Comparison of ENCODE assay signal across 10 mouse cellular contexts in the genomic region with DNA sequence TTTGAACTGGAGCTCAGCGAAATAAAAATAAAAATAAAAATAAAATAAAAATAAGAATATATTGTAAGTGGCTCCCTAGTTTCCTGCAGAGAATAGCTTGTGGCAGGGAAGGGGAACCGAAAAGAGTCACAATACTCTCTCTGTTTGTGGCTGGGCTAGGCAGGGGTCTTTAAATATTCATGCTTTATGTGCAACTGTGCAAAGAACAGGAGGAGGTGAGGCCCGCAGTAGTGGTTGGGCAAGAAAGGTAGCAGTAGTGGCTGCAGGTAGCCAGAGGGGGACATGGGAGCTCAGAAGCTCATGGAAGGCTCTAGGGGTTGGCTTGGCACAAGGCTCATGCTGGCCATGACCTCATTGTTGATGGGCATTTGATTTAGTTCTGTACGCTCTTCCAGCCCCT.
DNase-seq lines count a peak whose midpoint lies in the region; ATAC-seq and TF ChIP-seq lines count a peak whose summit lies in the region.
"Had no signal": no experiment of that assay in that cellular context is flagged by ENCODE, and none has a peak within 500 bp of the region (broad histone marks: within the 10 kb centered on the region; RNA-seq: fewer than 3 reads in every experiment).

No protein-coding gene starts in this region.

- no peak overlapping the region for H3K4me3 ChIP-seq in heart, embryonic 13.5 days
- H3K4me3 ChIP-seq in forebrain, embryonic 12.5 days (replicated peaks): no peak overlapping the region
- no peak overlapping the region for H3K4me3 ChIP-seq in hindbrain, embryonic 16.5 days (ENCODE audit: low read length)
- H3K4me3 ChIP-seq in midbrain, postnatal 0 days (ENCODE audit: low read depth, low read length): no peak overlapping the region
- H3K4me3 ChIP-seq in thymus, adult 2 months (ENCODE audit: control insufficient read depth, insufficient read depth, low read length): no peak overlapping the region
- H3K4me3 ChIP-seq: liver, embryonic 15.5 days had no signal

- peaks cover 14% of the 10 kb centered on the region for H3K4me1 ChIP-seq in heart, embryonic 13.5 days
- H3K4me1 ChIP-seq in forebrain, embryonic 12.5 days: peaks cover 32% of the 10 kb centered on the region
- H3K4me1 ChIP-seq in hindbrain, embryonic 16.5 days (ENCODE audit: control insufficient read depth, insufficient read depth, low read depth, low read length): peaks cover 7% of the 10 kb centered on the region
- H3K4me1 ChIP-seq in midbrain, postnatal 0 days (ENCODE audit: insufficient read depth, low read length): peaks cover 6% of the 10 kb centered on the region; the same call in 1 of the 2 replicates
- H3K4me1 ChIP-seq in thymus, adult 2 months (replicated peaks; ENCODE audit: control insufficient read depth, insufficient read depth, low read length): peaks cover 3% of the 10 kb centered on the region
- H3K4me1 ChIP-seq: liver, embryonic 15.5 days had no signal

- 0 out of 2 replicates have a peak overlapping the region, but pooled peaks have one; percentile 3 for H3K27ac ChIP-seq in heart, embryonic 13.5 days (replicated peaks)
- H3K27ac ChIP-seq in forebrain, embryonic 12.5 days: peak overlapping the region; percentile 83
- peak overlapping the region; percentile 48; the same call in 1 of the 2 replicates for H3K27ac ChIP-seq in hindbrain, embryonic 16.5 days (ENCODE audit: low read depth, low read length)
- H3K27ac ChIP-seq in midbrain, postnatal 0 days (ENCODE audit: low read depth, low read length): peak overlapping the region; percentile 62
- no peak overlapping the region for H3K27ac ChIP-seq in thymus, adult 2 months (ENCODE audit: control insufficient read depth, insufficient read depth, low read length)
- H3K27ac ChIP-seq: liver, embryonic 15.5 days had no signal

- intact Hi-C loops in heart, postnatal 36 days (cut with DNase I): no loop called here

- no peak overlapping the region for H3K4me2 ChIP-seq in heart, embryonic 13.5 days
- no peak overlapping the region for H3K4me2 ChIP-seq in forebrain, embryonic 12.5 days
- H3K4me2 ChIP-seq in hindbrain, embryonic 16.5 days (ENCODE audit: low read length): no peak overlapping the region
- no peak overlapping the region for H3K4me2 ChIP-seq in midbrain, postnatal 0 days (ENCODE audit: low read depth, low read length, poor library complexity, severe bottlenecking)
- H3K4me2 ChIP-seq: liver, embryonic 15.5 days had no signal

- no peak for ATAC-seq in heart, embryonic 13.5 days (ENCODE audit: extremely low read depth, insufficient number of reproducible peaks, low FRiP score, low TSS enrichment)
- ATAC-seq in forebrain, embryonic 12.5 days (ENCODE audit: low FRiP score): peak; percentile 37; the same call in 1 of the 2 replicates
- ATAC-seq in hindbrain, embryonic 16.5 days: peak; percentile 46
- peak; percentile 45; the same call in 1 of the 2 replicates for ATAC-seq in midbrain, postnatal 0 days (ENCODE audit: low FRiP score)

- no peak for TF ChIP-seq POLR2A in thymus, adult 2 months (IDR thresholded peaks at IDR 0.05; ENCODE audit: control insufficient read depth, extremely low read depth, insufficient read depth, low read length, poor library complexity)

- H3K9me3 ChIP-seq in heart, embryonic 13.5 days: no peaks in the 10 kb centered on the region
- no peaks in the 10 kb centered on the region for H3K9me3 ChIP-seq in forebrain, embryonic 12.5 days
- H3K9me3 ChIP-seq in hindbrain, embryonic 16.5 days (ENCODE audit: control insufficient read depth, low read length): no peaks in the 10 kb centered on the region
- H3K9me3 ChIP-seq in midbrain, postnatal 0 days (ENCODE audit: low read length): no peaks in the 10 kb centered on the region
- H3K9me3 ChIP-seq: liver, embryonic 15.5 days had no signal

- TF ChIP-seq CTCF in midbrain, postnatal 0 days (IDR thresholded peaks at IDR 0.05): no peak
- no peak for TF ChIP-seq CTCF in thymus, adult 2 months (IDR thresholded peaks at IDR 0.05; ENCODE audit: borderline replicate concordance, control insufficient read depth, extremely low read depth, insufficient read depth, low read length, poor library complexity)

- no peaks in the 10 kb centered on the region for H3K27me3 ChIP-seq in heart, embryonic 13.5 days (replicated peaks)
- H3K27me3 ChIP-seq in forebrain, embryonic 12.5 days: no peaks in the 10 kb centered on the region
- no peaks in the 10 kb centered on the region; the same call in 1 of the 2 replicates for H3K27me3 ChIP-seq in hindbrain, embryonic 16.5 days (replicated peaks; ENCODE audit: control insufficient read depth, insufficient read depth, low read length)
- H3K27me3 ChIP-seq in midbrain, postnatal 0 days (ENCODE audit: insufficient read depth, low read length): no peaks in the 10 kb centered on the region
- no peaks in the 10 kb centered on the region for H3K27me3 ChIP-seq in thymus, adult 2 months (ENCODE audit: control insufficient read depth, insufficient read depth, low read length)
- H3K27me3 ChIP-seq: liver, embryonic 15.5 days had no signal

- no peak overlapping the region for H3K9ac ChIP-seq in heart, embryonic 13.5 days
- H3K9ac ChIP-seq in forebrain, embryonic 12.5 days: no peak overlapping the region
- no peak overlapping the region for H3K9ac ChIP-seq in hindbrain, embryonic 16.5 days (ENCODE audit: low read depth, low read length)
- H3K9ac ChIP-seq in midbrain, postnatal 0 days (replicated peaks; ENCODE audit: low read length, poor library complexity, severe bottlenecking): no peak overlapping the region
- H3K9ac ChIP-seq: liver, embryonic 15.5 days had no signal

- WGBS in heart, embryonic 13.5 days: 78% methylated on average over 4 of the region's 4 CpGs
- 45% methylated on average over 4 of the region's 4 CpGs for WGBS in forebrain, embryonic 12.5 days
- 40% methylated on average over 4 of the region's 4 CpGs for WGBS in hindbrain, embryonic 16.5 days
- 32% methylated on average over 4 of the region's 4 CpGs for WGBS in midbrain, postnatal 0 days
- WGBS in thymus, adult 2 months: 88% methylated on average over 4 of the region's 4 CpGs

- no peaks in the 10 kb centered on the region for H3K36me3 ChIP-seq in heart, embryonic 13.5 days
- H3K36me3 ChIP-seq in forebrain, embryonic 12.5 days (replicated peaks): no peaks in the 10 kb centered on the region
- no peaks in the 10 kb centered on the region for H3K36me3 ChIP-seq in hindbrain, embryonic 16.5 days (ENCODE audit: control insufficient read depth, insufficient read depth, low read length)
- no peaks in the 10 kb centered on the region for H3K36me3 ChIP-seq in midbrain, postnatal 0 days (ENCODE audit: insufficient read depth, low read length)
- H3K36me3 ChIP-seq in thymus, adult 2 months (ENCODE audit: control insufficient read depth, insufficient read depth, low read length): no peaks in the 10 kb centered on the region
- H3K36me3 ChIP-seq: liver, embryonic 15.5 days had no signal

- no peak for DNase-seq in heart, postnatal 36 days
- DNase-seq in midbrain, postnatal 0 days (ENCODE audit: low spot score): no peak
- DNase-seq in thymus, postnatal 25 days: no peak
- no peak for DNase-seq in natural killer cell, adult 2 months (ENCODE audit: low spot score in 2 of 2)
- no peak for DNase-seq in thymus, adult 2 months
- DNase-seq: adrenal gland, postnatal 14 days had no signal
